Mouse (Mus musculus): ENCODE data around the gene Gm49661.

Gm49661 gene

DNA sequence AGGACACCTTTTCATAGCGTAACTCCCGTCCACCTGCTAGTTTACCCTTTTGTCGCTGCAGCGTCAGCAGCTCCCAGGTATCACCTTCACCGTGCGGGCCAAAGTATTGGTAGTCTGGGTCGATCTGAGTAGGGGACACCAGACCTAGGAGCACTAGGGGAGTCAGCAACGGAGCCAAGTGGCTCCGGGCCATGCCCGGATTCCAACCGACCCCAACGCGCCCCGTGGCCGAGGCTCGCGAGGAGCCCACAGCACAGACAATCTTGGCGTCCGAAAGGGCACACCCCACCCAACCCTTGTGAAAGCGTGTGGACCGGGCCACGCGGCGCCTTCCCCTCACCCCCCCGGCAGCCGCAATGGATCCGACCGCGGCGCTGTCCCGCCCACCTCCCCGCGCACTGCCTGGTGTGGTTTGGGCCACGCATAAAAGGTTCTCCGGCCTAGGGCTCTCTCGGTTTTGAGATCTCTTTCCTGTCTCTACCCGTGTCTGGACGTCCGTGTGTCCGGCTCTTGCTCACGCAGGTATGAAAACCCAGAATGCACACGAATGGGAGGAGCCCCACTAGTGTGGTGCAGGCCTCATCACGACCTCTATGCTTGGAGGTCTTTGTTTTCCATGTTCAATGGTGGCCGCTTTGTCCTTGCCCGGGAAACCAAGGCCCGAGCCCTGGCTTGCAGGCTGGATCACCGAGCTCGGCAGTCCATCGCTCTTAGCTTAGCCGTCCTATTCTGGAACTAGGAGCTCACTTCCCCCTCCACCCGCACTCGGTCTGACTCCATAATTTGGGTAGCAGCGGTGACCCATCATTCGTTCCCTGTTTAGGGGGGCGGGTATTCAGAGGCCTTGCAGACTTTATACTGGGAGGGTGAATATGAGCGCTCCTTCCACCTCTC, at the start of gene Gm49661, which contains the start of the genes Prdx2 and Rnaseh2a:
Gm49661 (minus strand) TSS at position 193 of the 894 bp plus-strand sequence.
Prdx2 (plus strand) TSS at position 347 of the 894 bp plus-strand sequence.
Rnaseh2a (minus strand) TSS at position 527 of the 894 bp plus-strand sequence.
- TF ChIP-seq GATA4 (IDR thresholded peaks at IDR 0.05; ENCODE audit: insufficient replicate concordance, low read length), result no peak

DNA sequence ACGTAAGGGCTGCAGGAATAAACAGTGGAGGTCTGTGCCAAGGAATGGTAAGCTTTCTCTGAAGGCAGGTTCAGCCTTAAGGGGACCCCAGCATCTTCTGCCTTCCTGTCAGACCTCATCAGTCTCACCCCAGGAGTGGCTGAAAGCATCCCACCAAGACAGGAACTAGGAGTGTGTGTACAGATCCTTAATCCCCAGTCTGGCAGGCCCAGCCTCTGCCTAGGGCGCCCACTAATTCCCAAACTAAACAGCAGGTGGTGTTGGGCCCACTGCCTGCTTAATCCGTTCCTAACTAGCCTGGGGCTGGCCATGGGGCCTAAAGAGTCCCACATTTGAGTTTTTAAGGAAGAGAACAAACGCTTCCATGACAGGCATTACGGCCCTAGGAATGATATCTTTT, 48.0 kb upstream of the Gm49661 start:
- TF ChIP-seq GATA4 (IDR thresholded peaks at IDR 0.05; ENCODE audit: insufficient replicate concordance, low read length), result no peak

DNA sequence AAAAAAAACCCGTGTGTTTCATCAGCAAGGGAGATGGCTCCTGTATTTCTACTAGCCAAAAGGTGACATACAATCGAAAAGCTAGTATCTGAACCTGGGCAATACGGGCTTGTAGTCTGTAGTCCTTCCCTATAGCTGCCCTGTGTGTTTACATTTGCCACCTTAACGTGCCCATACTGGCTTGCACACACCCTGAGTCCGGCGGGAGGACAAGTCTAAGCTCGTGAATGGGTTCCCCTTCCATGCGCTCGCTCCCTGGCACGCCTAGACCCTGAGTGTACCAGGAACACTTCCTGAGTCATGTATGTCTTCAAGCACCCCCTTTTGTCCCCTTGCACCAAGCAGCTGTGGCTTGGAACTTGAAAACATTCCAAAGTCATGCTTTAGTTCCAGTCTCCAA, 47.5 kb upstream of the Gm49661 start:
- no peak for TF ChIP-seq GATA4 (IDR thresholded peaks at IDR 0.05; ENCODE audit: insufficient replicate concordance, low read length)

DNA sequence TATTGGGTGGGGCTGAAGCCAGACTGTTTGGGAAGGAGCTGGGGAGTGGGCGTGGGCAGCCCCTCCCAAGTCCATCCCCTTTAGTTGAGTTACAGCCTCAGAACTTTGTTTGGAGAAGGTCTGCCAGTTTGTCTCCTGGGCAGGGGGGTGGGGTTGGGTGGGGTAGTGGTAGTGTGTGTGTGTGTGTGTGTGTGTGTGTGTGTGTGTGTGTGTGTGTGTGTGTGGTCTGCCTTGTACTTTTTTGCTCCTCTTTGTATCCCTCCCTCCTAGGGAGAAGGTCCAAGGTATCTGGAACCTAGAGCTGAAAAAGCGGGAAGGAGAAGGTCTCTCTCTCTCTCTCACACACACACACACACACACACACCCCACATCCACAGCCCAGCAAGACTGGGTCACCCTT, 45.2 kb upstream of the Gm49661 start, which contains the start of gene Best2:
Best2 (minus strand) TSS at position 101 of the 400 bp plus-strand sequence.
- no peak for TF ChIP-seq GATA4 (IDR thresholded peaks at IDR 0.05; ENCODE audit: insufficient replicate concordance, low read length)

DNA sequence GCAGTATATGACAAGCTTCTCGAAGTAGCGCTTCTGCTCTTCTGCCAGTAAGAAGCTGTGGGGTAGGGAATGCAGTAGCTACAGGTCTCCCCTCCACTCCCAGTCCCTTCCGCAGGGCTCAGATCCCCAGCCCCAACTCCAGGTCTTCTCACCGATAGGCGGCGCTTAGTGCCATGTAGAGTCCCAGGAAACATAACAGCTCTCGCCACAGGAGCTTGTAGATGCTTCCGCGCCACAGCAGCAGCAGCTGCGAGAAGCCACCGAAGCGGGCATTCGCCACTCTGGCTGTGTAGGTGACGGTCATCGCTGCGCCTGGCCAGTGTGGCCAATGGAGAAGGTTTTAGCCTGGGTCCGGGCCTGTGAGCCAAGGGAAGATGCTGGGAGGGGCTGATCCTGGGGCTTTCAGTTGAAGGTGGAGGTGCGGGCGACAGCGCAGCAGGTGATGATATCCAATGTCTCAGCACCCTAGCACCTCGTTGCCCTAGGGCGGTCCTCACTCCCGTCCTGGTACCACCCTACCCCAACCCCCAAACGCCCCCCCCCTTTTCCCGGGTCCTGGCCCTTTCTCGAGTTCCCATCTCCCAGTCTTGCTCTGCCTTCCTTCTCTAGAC, 44.1 kb upstream of the Gm49661 start:
- TF ChIP-seq GATA4 (IDR thresholded peaks at IDR 0.05; ENCODE audit: insufficient replicate concordance, low read length), result no peak

DNA sequence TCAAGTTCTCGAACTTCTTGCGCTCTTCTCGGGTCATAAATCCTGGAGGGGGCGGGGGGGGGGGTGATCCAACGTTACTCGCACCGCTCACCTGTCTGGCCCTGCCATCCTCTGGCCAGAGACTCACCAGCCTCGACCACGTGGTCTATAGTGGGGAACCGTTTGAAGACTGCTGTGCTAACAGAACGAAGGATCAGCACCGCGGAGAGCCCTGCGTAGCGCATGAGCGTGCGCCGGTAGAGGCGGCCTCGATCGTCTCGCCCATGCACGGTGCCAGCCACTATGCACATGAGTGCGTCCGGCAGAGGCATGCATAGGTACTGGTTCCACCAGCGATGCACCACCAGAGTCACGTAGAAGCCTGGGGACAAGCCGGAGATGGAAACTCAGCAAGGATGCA, 42.0 kb upstream of the Gm49661 start:
- no peak for TF ChIP-seq GATA4 (IDR thresholded peaks at IDR 0.05; ENCODE audit: insufficient replicate concordance, low read length)

DNA sequence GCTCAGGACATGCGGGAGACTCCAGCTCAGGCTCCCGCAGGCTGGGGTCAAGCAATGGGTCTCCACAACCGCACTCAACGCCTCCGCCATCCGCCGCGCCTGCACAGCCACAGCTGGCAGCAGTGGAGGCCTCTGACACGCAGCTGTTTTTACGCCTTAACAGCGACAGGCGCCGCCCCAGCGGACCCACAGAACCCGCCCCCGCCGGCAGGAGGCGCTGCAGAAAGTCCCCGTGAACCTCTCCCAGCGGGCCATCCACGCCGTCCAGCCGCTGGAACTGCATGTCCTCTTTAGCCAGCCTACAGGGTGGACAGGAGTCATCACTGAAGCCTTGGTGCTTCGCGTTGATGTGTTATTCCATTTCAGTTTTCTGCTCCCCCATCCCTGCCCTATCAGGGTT, 38.5 kb upstream of the Gm49661 start:
- TF ChIP-seq GATA4 (IDR thresholded peaks at IDR 0.05; ENCODE audit: insufficient replicate concordance, low read length), result no peak

DNA sequence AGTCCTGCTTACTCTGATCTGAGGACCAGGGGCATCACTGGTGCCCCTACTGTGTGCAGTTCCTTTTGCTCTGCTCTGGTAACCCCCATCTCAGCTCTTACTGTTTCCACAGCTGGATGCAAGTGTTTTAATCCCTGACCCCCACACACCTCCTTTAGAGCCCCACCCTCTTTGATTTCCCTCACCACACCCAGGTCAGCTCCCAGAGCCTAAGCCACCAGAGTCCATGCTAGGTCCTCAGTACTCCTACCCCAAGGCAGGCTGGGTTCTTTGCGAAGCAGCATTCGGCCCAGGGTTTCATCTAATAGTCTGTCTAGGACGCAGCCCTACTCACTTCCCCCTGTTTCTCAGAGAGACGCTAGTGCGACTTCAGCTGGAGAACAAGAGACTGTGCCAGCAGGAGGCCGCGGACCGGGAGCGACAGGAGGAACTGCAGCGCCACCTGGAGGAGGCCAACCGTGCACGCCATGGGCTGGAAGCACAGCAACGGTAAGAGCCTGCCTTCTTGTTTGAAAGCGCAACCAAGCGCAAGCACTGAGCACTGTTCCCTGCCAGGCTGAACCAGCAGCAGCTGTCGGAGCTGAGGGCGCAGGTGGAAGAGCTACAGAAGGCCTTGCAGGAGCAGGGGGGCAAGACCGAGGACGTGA, 28.5 kb upstream of the Gm49661 start:
- TF ChIP-seq GATA4 (IDR thresholded peaks at IDR 0.05; ENCODE audit: insufficient replicate concordance, low read length), result no peak

DNA sequence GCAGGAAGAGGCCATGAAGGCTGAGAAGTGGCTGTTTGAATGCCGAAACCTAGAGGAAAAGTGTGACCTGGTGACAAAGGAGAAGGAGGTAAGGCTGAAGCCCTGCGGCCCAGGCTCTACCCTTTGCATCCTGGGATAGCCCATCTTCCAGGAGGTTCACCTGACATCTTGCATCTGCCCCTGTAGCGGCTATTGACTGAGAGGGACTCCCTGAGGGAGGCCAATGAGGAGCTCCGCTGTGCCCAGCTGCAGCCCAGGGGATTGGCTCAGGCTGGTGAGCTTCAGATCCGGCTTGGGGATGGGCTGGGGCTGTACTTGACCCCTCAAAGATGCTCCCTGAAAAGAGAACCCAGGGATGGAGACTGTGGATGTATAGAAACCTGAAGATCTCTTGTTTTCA, 27.7 kb upstream of the Gm49661 start:
- no peak for TF ChIP-seq GATA4 (IDR thresholded peaks at IDR 0.05; ENCODE audit: insufficient replicate concordance, low read length)

DNA sequence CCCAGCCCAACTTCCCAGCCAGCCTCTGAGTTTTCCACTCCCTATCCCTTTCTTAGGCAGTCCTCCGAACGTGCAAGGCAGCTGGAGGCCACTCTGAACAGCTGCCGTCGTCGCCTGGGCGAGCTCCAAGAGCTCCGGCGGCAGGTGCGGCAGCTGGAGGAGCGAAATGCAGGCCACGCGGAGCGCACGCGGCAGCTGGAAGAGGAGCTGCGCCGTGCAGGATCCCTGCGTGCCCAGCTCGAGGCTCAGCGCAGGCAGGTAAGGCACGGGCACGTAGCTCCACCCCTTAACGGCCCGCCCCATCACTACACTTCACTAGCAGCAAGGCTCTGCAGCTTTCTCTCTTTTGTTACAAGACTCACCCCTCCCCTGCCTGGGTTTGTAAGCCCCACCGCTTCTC, 26.4 kb upstream of the Gm49661 start:
- TF ChIP-seq GATA4 (IDR thresholded peaks at IDR 0.05; ENCODE audit: insufficient replicate concordance, low read length), result no peak

DNA sequence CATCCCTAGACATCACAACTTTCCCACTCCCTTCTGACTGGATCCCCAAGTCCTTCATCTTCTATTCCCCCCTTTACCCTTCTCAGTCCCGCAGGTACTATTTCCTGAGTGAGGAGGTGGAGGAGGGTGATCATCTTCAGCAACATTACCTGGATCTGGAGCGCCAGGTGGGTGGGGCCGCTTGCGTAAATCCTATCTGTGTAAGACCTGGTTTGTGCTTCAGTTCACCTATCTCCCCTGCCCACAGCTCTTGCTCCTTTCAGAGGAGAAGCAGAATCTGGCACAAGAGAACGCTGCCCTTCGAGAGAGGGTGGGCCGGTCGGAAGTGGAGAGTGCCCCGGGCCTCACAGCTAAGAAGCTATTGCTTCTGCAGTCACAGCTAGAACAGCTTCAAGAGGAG, 25.1 kb upstream of the Gm49661 start:
- TF ChIP-seq GATA4 (IDR thresholded peaks at IDR 0.05; ENCODE audit: insufficient replicate concordance, low read length), result no peak

DNA sequence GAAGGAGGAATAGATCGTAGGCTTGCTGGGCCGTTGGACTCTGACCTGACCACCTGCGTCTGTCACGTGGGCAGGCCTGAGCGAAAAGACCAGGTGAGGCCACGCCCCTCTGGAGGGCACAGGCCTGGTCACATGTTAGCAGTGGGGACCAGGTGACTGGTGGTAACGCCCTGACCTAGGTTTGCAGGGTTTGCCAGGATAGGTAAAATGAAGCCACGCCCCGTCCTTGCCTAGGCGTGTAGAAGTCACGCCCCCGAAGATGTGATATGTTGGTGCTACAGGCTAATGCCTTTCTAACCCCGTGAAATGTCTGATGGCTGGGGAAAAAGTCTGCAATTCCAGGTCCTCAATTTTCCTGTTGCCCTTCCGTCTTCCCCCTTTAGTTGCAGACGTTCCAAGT, 21.6 kb upstream of the Gm49661 start:
- TF ChIP-seq GATA4 (IDR thresholded peaks at IDR 0.05; ENCODE audit: insufficient replicate concordance, low read length), result no peak

DNA sequence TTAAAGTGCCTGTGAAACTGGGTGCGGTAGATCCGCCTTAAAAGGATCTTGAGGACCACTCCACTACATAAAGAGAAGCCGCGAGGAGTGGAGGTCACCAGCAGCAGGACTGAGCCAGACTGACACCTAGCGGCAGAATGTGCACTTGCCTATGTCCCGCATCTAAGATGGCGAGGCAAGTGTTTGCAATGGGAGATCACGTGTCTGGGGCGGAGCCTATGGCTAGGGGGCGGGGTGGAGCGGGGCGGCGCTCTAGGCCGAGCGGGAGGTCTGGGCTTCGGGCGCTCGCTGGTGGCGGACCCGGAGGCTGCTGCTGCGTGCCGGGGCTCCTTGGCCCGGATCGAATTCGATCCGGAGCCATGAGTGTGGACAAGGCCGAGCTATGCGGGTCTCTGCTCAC, 21.1 kb upstream of the Gm49661 start, which contains the start of gene Hook2:
Hook2 (plus strand) TSS at position 255 of the 400 bp plus-strand sequence.
- no peak for TF ChIP-seq GATA4 (IDR thresholded peaks at IDR 0.05; ENCODE audit: insufficient replicate concordance, low read length)

DNA sequence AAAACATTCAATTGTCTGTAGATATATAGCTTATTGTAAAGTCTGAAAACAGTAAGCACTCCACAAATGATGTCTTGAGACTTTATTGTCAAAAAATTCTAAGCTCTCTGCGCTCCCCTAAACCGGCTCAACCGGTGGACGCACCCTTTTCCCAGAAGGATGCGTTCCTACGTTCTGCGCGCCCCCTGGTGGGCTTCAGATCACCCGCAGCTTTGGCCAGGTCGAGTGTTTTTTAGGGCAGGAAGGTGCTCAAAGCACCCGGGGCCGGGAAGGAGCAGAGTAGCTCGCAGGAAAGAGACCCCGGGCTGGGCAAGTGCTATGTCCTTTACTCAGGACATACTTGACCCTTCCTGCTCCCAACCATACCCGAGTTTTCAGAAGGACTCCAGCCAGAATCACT, 20.6 kb upstream of the Gm49661 start:
- TF ChIP-seq GATA4 (IDR thresholded peaks at IDR 0.05; ENCODE audit: insufficient replicate concordance, low read length), result no peak

DNA sequence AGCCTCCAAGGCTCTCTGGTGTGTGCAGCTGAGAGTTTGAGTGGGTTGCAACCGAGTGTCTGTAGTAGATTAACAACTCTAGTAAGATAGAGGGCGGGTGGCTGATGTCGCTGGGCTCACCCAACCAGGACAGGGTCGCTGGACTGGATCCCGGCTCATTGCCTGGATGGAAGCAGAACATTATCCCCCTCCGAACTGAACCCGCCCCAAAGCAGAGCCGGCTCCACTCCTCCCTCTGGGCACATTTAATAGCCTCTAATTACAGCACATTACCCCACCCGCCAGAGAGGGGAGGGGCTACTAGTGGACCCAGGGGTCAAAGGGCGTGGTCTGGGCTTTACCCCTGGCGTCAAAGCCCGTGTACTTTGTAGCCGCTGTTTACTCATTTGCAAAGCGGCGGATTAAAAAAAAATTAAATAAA, 20.1 kb upstream of the Gm49661 start:
- TF ChIP-seq GATA4 (IDR thresholded peaks at IDR 0.05; ENCODE audit: insufficient replicate concordance, low read length), result no peak

DNA sequence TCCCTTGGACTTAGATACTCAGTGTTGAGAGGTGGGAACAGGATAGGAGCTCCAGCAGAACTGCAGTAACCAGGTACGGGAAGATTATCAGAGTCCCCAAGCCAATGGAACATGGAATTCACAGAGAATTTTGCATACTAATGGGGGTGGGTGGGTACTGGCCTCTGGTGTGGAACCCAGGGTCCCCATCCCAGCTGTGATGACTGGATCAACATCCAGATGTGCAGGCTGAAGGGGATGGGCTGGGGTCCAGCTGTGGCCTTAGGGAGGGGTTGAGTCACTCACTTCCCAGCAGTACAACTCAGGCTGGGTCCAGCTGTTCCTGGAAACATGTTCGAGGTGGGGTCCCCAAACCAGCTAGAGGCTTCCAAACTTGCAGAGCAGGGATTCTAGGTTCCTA, 18.7 kb upstream of the Gm49661 start:
- TF ChIP-seq GATA4 (IDR thresholded peaks at IDR 0.05; ENCODE audit: insufficient replicate concordance, low read length), result no peak
